Mouse (Mus musculus) urinary bladder, postnatal 14 days (tissue): Measurements from ENCODE around the gene Rcan2.

ENCODE experiments used
- DNase-seq: peaks from one replicate; pipeline ENCODE4 v3.0.0; 2021; ENCODE audit warnings: low spot score

Gene Rcan2

DNA sequence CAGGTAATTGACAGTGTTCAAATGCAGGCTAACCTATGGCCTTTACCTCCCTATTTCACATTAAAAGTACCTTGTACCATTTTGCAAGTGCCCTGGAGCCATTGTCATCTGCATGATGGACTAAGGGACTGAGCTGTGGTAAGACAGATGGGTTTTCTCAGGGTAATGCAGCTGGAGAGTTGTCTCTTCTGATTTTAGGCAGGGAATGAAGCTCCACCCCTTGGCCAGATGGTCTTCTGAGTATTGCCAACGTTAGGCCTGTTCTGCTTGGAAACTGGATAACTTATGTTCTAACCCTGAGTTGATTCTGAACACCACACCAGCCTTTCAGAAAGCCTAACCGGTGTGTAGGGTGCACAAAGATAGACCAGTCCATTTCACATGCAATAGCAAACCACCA, 222.7 kb downstream of the Rcan2 start:
- DNase-seq = no peak

DNA sequence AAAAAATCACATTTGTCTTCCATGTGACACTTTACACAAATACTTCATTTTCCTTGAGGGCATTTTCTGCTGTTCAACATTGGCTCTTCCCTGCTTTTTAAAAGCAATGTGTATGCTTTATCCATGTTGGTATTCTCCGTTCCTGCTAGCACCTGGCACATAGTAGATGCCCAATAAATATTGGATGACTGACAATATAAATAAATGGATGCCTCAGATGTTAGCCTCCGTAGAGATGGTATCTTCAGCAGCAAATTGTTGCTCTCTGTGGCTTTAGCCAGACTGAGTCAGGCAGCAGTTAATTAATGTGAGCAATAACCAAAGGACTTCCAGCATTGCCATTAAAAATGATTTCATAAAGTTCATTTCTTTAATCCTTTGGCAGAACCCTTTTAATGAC, 223.9 kb downstream of the Rcan2 start:
- no peak for DNase-seq

DNA sequence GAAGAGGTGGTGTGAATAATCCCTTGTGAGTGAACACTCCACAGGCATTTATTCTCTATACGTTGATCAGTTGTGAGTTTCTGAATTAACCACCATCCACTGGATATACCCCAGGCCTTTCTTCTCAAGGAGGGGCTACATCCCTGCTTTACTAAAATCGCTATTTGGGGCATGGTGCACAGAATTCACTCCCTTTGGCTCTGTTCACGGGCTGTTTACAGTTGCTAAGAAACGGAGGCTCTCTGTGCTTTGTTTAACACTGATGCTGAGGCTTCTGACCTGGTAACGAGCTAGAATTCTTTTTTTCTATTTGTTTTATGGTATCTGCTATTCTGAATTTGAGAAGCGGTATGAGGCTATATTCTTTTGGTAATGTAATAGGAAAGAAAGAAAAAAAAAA, 224.8 kb downstream of the Rcan2 start:
- DNase-seq = no peak

DNA sequence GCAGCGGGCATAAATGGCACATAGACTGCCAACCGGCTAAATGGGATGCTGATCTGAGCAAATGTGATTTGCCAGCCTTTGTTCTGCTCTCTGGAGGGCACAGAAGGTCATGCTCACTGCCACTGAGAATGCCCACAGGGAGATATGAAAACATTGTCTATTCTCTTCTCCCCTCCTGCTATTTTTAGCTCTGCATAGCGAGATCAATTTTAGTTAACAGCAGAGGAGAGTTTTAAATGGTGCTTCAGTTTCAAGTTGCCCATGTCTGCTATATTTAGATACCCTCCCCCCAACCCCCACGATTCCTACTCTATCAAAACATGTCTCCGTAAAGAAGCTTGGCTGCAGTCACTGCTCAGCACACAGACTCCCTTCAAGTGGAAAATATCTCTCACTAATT, 225.2 kb downstream of the Rcan2 start:
- DNase-seq = no peak

DNA sequence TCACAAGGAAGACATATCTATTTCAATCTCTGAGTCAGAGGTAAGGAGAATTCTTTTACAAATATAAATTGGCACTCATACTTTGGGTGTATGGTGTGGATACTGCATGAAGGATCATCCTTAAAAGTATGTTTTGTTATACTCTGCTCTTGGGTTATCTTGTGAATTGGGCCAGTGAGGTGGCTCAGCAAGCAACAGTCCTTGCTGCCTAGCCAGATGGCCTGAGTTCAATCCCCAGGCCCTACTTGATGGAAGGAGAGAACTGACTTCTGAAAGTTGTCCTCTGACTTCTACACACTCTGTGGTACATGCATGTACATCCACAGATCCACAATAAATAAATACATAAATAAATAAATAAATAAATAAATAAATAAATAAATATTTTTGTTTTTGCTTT, 225.6 kb downstream of the Rcan2 start:
- DNase-seq = no peak

DNA sequence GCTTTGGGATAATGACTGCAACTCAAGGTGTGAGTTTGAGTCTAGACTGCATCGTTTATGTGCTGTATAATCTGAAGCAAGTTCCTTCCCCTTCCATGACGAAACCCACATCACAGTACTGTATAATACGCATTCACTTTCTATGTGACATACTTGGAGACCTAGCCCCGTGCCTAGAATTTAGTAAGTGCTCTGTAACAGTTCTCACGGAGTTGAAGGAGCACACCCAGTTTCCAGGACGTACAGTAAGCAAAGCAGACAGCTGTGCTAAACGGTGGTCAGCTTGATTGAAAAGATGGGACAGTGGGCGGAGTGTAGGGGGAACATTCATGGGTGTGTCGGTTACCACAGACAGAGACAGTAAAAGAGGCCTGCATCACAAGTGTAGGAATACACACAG, 226.2 kb downstream of the Rcan2 start:
- DNase-seq = no peak

DNA sequence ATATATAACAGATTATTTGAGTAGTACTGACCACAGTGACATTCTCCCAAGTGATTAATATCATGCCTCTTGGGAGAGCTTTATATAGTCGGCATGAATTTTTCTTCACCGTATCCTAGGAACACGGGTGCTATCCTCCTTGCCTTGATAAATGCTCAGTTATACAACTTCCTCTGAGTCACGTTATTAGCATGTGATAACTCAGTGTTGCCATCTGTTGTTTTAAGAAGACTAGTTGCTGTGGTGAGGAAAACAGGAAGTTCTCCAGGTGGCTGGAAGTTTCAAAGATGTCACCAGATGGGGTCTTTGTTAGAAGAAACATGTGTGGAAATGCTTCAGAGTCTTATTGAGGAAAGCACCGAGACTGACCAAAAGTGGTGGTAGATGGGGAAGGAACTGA, 228.5 kb downstream of the Rcan2 start:
- DNase-seq = no peak

DNA sequence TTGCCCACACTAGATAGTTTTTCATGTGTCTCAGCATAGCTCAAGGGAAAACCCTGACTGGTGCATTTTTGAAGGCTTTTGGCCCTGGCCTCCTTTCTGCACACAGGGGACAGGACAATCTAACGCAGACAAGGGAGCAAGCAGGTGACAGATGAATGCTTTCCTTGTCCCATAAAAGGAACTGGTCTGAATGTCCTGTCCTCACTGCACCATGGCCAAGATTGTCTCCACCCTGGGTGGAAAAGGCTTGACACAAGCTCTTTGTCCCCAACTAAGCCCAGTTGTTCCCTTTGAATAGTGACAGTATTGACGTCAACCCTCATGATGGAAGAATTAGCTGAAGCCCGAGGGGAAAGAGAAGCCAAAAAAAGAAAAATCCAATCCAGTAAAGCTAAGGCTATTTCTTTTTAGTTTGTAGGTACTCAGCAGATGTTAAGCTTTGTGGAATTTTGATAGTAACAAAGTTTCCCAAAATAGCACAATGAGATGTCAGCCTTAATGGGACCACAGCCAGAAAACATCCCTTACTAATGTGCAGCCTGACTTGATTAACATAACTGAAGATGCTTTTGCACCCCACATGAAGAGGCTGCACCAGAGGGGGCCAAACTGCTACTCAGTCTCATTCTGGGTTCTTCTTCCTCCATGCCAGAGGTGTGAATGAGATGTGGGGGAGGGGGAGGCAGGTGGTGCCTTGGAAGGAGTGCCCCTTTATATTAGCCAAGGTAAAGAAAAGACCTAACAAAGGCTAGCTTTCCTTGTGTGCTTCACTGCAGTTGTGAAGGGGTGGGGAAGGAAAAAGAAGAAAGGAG, 229.8 kb downstream of the Rcan2 start:
- DNase-seq = no peak

DNA sequence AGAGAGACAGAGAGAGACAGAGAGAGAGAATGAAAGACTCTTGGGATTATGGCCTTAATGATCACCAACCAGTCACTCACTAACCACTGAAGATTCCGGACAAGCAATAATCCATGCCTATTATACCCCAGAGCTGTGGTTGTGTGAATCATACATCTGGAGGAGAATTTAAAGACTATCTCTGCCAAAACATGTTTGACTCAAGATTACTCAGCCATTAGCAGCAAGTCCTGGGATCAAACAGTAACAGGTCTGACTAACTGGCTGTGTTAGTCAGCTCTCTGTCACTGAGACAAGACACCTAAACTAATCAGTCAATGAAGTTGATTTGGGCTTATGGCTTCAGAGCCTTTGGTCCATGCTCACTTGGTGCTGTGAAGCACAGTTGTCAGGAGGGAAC, 233.9 kb downstream of the Rcan2 start:
- DNase-seq = no peak

DNA sequence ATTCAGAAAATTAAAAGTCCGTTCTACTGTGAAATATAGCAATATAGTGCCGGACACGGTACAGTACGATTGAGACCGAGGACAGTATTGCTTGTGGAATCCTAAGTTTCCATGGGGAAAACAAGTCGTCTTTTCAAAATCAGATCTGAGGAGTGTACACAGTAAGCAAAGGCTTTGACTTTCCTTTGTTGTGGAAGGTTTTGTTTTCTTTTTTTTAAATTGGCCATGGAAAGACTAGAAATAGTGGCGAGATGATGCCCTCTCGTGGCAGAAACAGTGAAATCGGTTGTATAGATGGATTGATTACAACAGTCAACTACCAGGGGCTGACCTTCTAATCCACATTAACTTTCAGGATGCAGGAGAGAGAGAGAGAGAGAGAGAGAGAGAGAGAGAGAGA, 237.5 kb downstream of the Rcan2 start:
- peak; percentile 22 for DNase-seq

DNA sequence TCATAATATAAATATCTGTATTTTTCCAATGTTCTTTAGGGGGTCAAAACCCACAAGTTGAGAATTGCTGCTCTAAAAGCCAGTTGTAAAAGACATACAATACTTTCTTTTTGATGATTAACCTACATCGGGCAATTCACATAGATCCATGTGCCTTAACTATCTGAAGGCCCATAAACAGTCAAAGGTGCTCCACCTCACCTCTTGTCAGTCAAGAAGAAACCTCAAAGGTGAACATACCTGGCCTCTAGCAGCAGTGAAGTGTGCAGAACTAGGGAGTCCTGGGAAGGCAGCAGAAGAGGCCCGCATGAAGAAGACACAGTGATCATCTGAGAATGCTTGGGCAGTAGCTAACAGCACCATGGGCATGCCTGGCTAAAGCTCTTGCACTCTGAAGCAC, 239.3 kb downstream of the Rcan2 start:
- no peak for DNase-seq

DNA sequence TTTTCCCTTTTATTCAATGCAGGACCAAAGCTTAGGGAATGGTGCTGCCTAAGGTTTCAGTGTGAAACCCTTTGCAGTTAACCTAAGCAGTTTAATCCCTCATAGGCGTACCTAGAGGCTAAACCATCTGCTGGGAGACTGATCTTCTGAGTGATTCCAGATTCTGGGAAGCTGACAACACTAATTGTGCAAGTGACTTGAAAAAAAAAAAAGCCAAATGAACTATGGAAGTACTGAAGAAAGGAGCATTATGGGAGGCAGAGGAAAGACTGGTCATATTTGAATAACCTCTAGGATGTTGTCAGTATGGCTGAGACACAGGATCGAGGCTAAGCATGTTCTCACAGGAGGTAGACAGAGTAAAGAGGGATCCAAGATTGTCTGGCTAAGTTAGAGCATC, 241.2 kb downstream of the Rcan2 start:
- DNase-seq = no peak

DNA sequence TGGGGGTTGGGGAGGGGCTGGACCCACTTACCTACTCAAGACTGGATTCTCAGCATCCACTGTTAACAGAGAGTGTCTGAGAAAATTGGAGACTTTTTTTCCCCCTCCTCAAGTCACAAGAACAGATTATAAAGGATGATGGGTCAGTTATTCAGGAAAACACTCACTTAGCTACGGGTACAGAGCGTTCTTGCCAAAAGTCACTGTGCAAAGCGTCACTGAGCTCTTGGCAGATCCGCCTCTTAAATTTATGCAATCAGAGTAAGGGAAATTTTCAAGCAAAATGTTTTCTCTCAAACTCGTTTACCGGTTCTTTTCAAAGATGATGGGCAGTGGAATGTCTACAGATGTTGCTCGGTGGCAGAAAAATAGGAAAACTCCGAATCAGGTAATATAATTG, 241.7 kb downstream of the Rcan2 start:
- DNase-seq = no peak

DNA sequence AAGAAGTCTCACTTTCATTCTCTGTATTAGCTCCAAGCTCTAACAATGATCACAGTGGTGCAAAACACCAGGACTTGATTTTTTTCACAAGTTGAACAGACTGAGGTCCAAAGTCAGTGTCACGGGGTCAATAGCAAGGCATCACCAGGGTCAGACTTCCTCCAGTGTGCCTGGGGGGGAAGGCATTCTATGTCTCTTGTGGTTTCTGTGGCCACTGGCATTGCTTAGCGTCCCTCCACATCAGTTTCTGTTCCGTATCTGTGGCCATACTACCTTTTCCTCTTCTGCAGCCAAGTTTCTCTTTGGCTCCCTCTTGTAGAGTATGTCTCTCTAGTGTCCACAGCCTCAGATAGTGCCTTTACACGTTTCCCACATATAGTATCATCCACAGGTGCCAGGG, 252.3 kb downstream of the Rcan2 start:
- no peak for DNase-seq

DNA sequence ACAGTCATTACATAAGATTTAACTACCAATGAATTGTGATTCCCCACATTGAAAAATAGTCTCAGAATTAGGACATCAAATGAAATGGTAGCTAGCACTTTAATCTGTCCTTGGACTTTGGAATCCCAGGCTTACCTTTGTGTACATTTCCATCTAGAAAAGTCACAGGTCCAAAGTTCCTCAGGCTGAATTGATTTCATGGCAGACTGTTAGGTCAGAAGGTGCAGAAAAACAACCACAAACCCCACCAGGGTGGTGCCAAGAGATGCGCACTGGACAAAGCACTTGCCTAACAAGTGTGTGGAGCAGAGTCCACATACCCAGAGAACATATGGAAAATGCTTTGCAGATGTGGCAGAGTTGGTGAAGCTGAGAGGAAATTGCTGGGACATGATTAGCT, 256.0 kb downstream of the Rcan2 start:
- no peak for DNase-seq

DNA sequence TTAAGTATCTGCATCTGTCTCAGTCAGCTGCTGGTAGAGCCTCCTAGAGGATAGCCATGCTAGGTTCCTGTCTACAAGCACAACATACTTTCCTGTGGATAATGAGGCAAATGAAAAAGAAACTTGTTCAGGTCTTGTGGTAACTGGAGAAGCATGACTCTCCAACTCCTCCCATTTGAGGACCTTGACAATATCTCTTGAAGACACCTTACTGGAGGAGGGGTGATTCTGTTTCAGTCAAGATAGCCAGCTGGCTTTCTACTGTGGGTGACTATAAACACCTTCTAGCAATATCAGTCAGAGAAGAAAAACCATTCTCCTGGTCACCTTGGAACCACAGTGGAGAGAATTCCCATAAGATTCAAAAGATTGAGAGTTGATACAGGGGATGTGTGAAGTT, 257.0 kb downstream of the Rcan2 start:
- no peak for DNase-seq

DNA sequence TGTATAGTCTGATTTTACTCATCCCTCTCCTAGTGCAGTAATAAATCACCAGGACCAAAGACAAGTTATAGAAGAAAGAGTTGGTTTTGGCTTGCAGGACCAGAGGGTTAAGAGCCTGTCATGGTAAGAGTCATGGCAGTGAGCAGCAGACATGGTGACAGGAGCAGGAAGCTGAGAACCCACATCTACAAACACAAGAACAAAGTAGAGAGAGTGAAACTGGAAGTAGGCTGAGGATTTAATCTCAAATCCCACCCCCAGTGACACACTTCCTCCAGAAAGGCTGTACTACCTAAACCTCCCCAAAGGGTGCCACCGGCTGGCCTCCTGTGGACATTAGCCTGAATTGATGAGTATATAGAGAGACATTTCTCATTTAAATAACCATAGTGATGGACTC, 259.6 kb downstream of the Rcan2 start:
- DNase-seq = no peak

DNA sequence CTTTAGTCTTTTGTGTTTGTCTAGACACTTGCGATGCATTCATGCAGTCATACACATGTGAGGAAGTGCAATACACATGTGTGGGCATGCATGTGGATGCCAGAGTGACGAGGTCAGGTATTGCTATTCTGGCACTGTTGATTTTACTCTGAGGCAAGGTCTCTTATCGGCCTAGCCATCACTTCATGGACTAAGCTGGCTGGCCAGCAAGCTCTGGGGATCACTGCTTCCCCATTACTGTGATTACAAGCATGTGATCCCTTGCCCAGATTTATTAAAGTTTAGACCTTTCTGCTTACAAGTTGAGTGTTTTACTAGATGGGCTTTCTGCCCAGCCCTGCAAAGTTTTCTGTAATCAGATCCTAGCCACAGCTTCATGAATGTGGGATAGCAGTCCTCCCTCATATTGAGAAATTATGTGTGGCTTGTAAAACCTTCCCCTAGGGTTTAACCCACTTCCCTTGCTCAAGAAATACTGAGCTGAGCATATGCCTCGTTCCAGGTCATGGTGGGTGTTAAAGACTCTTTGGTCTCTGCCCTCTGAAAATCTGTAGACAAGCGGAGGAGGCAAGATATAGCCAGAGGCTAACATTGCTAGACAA, 260.2 kb downstream of the Rcan2 start:
- DNase-seq = peak; percentile 46

DNA sequence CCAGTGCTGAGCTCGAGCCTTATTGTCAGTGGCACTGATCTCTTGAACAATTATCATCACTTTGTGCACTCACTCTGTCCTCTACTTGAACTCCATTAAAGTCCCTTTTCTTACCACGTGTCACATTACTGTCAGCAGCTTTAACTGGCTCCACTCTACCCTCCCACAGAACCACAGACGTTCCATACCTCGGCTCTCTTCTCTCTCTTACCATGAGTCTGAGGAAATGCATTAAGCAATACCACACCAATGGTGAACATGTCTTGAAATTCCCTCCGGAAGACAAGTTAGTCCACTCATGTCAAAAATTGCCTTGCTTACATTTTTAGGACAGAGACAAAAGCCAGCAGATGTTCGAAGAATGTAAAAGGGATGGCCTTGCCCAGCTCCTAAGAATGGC, 267.7 kb downstream of the Rcan2 start:
- DNase-seq = no peak

DNA sequence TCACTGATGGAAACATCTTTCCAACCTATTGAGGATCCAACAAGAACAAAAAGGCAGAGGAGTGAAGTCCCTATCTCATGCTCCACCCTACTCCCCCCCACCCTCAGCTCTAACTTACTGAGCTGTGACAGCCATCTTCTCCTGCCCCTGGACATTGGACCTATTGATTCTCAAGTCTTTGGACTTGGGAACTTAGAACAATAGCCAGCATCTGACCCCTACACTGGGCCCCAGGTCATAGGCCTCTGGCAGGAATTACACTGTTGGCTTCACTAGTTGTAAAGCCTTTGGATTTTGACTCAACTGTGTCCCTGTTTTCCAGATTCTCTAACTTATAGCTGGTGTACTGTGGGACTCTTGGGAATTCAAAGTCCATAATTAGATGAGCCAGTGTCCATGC, 270.5 kb downstream of the Rcan2 start:
- DNase-seq = no peak

DNA sequence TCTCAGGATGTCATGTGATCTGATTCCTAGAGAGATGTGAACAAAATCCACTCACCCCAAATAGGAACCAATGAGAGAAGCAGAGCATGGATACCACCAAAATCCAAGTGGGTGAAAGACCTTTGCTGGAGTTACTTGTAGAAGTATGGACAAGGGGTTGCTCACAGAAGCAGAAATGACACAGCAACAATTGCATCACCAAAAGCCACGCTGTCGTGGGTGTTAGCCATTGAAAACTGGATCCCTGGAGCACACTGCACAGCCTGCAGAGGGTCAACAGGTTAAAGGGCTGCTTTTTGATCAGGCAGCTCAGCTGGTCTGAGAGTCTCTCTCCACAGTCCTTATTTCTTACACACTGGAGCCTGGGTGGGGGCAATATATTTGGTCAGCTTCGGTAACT, 274.4 kb downstream of the Rcan2 start:
- DNase-seq = no peak

DNA sequence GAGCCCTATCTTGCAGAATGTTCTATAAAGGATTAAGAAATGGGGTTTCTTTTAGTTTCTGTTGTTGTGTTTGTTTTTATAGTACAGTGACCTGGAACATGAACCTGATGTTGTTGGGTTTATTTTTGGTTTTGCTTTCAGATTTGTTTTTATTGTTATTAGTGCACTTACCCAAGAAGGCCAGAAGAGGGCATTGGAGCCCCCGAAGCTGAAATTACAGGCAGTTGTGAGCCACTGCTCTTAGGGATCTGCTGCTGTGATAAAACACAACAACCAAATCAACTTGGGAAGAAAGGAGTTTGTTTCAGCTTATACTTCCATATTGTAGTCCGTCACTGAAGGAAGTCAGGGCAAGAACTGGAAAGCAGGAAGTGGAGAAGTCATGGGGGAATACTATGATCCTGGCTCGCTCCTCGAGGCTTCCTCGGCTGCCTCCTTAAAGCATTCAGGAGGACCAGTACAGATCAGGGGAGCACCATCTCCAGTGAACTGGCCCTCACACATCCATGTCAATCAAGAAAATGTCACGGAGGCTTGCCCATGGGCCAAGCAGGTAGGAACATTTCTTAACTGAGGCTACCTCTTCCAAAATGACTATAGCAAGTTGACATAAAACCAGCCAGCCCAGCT, 275.0 kb downstream of the Rcan2 start:
- DNase-seq = no peak

DNA sequence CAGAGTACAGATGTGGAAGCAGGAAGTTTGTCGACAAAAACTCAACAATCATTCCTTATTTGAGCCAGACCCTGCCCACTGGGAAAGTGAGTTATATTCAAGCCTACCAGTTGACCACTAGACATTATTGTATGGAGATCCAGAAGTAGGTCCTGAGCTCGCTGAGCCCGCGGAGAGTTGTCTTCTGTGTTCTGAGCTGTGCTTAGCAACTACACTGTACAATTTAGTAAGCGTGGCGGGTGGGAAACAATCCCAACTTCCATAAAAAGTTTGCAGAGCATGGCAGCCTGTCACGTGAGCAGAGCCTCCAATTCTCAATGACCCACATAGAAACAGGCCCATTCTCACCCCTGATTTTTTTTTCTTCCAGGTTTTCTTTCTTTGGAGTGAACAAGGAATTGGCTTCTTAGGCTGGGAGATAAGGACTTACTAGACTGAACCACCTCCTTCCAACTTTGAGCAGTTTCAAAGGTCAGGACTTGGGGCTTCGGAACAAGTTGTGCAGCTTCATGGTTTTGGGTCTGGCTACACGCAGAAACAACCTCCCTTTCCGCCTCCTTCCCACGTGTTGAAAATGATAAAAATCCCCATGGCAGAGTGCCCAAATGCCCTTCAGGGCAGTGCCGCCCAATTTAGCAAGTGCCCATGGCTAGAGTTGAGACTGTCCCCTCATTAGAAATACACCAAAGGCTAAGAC, 276.1 kb downstream of the Rcan2 start:
- DNase-seq = peak; percentile 51
